Mouse (Mus musculus): Measurements from ENCODE around the gene Bptf. TPM values are rescaled to one million over a fixed set of nuclear protein-coding genes. Genes with fewer than 3 reads are reported as not detected.
A peak's percentile ranks its signal among the peaks of the same experiment; 100 is the strongest.
"Not testable (repeated sequence)": the region's sequence is repeated elsewhere in the genome, so short reads cannot be mapped to it uniquely, and the experiment has no call there.

The Bptf gene
- polyA plus RNA-seq, 1 experiment from 2014 or later, result 22.9 TPM

DNA sequence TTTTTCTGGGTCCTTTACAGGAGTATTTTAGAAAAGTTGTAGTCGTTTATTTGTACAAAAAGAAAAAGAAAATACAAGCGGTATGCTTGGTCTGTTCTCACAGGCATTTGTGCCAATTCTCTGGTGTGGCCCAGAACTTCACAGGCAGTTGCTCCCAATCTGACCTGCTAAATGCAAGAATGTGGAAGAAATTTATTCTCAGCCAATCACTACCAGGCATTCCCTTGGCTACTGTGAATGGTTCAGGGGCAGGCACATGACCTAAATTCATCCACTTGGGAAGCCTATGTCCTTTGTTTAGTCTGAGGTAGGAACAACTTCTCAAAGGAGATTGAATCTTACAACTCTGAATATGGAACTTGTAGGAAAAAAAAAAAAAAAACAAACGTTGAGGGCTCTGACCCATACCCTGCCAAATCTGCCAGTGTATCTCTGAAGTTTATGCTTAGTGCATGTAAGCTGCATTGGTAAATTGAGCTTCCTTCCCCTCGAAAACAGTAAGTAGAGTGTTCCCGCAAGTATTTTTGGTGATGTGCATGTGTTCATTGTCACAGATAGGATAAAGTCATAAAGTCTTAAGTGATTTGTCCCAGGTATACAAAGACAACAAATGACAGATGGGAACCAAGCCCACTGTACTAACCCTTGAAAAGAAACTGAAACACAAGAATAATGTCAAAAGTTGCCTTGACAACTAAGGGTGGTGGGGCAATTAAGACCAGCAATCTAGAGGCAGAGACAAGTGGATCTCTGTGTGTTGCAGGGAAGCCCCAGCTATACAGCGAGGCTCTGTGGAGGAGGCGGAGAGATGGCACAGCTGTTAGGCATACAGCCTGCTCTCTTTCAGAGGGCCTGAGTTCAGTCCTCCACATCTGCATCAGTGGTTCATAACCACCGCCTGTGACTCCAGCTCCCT, 129.9 kb downstream of the Bptf start:
- peak; percentile 33; the same call in 1 of the 2 replicates for ATAC-seq (replicated peaks; ENCODE audit: low FRiP score, low read depth)
- DNase-seq (ENCODE audit: low spot score), result peak; percentile 71
- H3K4me2 ChIP-seq (ENCODE audit: low read length), result no peak overlapping the region
- no peak for TF ChIP-seq CTCF (IDR thresholded peaks at IDR 0.05; ENCODE audit: low read depth)
- WGBS, result 46% methylated on average over 7 of the region's 8 CpGs
- no peaks in the 10 kb centered on the region for H3K9me3 ChIP-seq (replicated peaks; ENCODE audit: low read length)
- 0 out of 2 replicates have a peak, but pooled peaks cover 5% of the 10 kb centered on the region for H3K4me1 ChIP-seq (replicated peaks; ENCODE audit: insufficient read depth, low read length)
- H3K27me3 ChIP-seq (ENCODE audit: insufficient read depth, low read length), result no peaks in the 10 kb centered on the region
- no peak overlapping the region for H3K9ac ChIP-seq (ENCODE audit: low read depth, low read length)
- no peak overlapping the region for H3K4me3 ChIP-seq (replicated peaks; ENCODE audit: low read depth, low read length)
- H3K36me3 ChIP-seq (ENCODE audit: insufficient read depth, low read length), result no peaks in the 10 kb centered on the region
- H3K27ac ChIP-seq, result peak overlapping the region; percentile 47; the same call in 1 of the 2 replicates

DNA sequence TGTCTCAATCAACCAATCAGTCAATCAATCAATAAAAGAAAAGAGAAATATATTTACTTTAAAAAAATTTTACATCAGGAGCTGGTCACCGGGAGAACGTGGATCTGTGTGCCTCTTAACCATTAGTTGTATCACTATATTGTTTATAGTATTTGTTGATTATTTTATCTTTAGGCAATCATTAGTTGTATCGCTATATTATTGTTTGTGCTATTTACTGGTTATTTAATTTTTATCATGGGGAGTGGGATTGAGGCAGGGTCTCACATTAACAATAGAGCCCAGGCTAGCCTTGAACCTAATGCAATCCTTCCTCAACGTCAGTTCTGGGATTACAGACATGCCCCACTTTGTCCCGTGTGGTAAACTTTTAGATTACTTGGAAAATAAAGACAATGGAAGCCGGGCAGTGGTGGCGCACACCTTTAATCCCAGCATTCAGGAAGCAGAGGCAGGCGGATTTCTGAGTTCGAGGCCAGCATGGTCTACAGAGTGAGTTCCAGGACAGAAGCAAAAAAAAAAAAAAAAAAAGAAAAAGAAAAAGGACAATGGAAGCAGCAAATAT, 131.9 kb downstream of the Bptf start:
- no peak overlapping the region for H3K4me3 ChIP-seq (replicated peaks; ENCODE audit: low read depth, low read length)
- 0 out of 2 replicates have a peak, but pooled peaks cover 8% of the 10 kb centered on the region for H3K4me1 ChIP-seq (replicated peaks; ENCODE audit: insufficient read depth, low read length)
- no peaks in the 10 kb centered on the region for H3K9me3 ChIP-seq (replicated peaks; ENCODE audit: low read length)
- no peak for TF ChIP-seq CTCF (IDR thresholded peaks at IDR 0.05; ENCODE audit: low read depth)
- H3K36me3 ChIP-seq (ENCODE audit: insufficient read depth, low read length), result peaks cover 4% of the 10 kb centered on the region; the same call in 1 of the 2 replicates
- DNase-seq (ENCODE audit: low spot score), result no peak
- peak overlapping the region; percentile 55; the same call in 1 of the 2 replicates for H3K9ac ChIP-seq (ENCODE audit: low read depth, low read length)
- WGBS, result 85% methylated on average over 9 of the region's 9 CpGs
- H3K27ac ChIP-seq, result peak overlapping the region; percentile 32; the same call in 1 of the 2 replicates
- ATAC-seq (replicated peaks; ENCODE audit: low FRiP score, low read depth), result no peak
- peak overlapping the region; percentile 39 for H3K4me2 ChIP-seq (ENCODE audit: low read length)
- H3K27me3 ChIP-seq (ENCODE audit: insufficient read depth, low read length), result no peaks in the 10 kb centered on the region

DNA sequence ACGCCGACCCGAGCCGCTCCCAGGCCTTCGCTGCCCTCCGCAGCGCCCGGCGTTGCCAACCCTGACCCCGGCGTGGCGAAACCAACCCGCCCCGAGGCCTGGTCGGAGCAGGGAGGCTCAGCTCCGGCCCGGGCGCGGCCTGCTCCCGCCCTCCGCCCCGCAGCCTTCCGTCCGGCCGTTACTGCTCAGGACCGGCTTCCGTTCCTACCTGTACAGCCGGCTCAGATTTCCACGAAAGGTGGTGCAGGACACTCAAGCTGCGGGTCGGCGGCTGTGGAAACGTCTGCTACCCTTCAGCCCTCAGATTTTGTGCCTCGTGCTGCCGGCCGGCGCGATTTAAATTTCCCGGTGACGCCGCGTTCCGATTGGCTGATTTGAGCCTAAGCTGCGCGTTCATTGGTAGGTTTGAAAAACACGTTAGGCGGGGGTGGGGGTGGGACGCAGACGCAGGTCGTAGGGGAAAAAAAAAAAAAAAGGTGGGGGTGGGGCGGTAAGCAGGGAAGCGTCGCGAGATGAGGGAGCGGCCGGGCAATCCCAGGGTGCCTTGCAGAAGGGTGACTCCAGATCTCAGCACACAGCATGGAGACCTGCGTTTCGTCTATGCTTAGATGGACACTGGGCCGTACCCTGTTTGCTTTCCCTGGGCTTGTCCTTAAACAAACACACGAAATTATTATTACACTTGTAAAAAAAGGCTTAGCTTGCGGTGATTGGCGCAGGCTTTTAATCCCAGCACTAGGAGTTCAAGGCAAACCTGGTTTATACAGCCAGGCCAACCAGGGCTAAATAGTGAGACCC, 132.6 kb downstream of the Bptf start, which contains the start of gene Kpna2:
Kpna2 (minus strand) TSS at position 391 of the 798 bp plus-strand sequence.
- WGBS, result under 1% methylated on average over 62 of the region's 62 CpGs
- H3K27ac ChIP-seq, result peak within 1 kb of the TSS; percentile 87

GRCm38 (mm10) chr11:106998651-106999150, 133.2 kb downstream of the Bptf start:
- Histone ChIP-seq H3K4me1 (replicated peaks; ENCODE audit: insufficient read depth, low read length) (0 out of 2 replicates have a peak, but pooled peaks cover 8% of the 10 kb centered on the region), H3K36me3 (ENCODE audit: insufficient read depth, low read length) (peaks cover 9% of the 10 kb centered on the region), H3K27me3 (ENCODE audit: insufficient read depth, low read length) (no peaks in the 10 kb centered on the region), H3K27ac (peak overlapping the region; percentile 87), H3K9ac (ENCODE audit: low read depth, low read length) (peak overlapping the region; percentile 85), H3K4me2 (ENCODE audit: low read length) (peak overlapping the region; percentile 82), H3K9me3 (replicated peaks; ENCODE audit: low read length) (no peaks in the 10 kb centered on the region), H3K4me3 (replicated peaks; ENCODE audit: low read depth, low read length) (peak overlapping the region; percentile 93)
- TF ChIP-seq CTCF (IDR thresholded peaks at IDR 0.05; ENCODE audit: low read depth), result no peak
- DNase-seq (ENCODE audit: low spot score), result peak; percentile 40
- WGBS, result under 1% methylated on average over 26 of the region's 26 CpGs
- peak; percentile 25; the same call in 1 of the 2 replicates for ATAC-seq (replicated peaks; ENCODE audit: low FRiP score, low read depth)

More for the DNA sequence above, 132.6 kb downstream of the Bptf start, which contains the start of gene Kpna2:
- peak; percentile 91 for ATAC-seq (replicated peaks; ENCODE audit: low FRiP score, low read depth)
- no peaks in the 10 kb centered on the region for H3K27me3 ChIP-seq (ENCODE audit: insufficient read depth, low read length)
- no peaks in the 10 kb centered on the region for H3K9me3 ChIP-seq (replicated peaks; ENCODE audit: low read length)
- H3K9ac ChIP-seq (ENCODE audit: low read depth, low read length), result peak within 1 kb of the TSS; percentile 85
- peak within 1 kb of the TSS; percentile 93 for H3K4me3 ChIP-seq (replicated peaks; ENCODE audit: low read depth, low read length)
- H3K36me3 ChIP-seq (ENCODE audit: insufficient read depth, low read length), result peaks cover 9% of the 10 kb centered on the region
- no peak for TF ChIP-seq CTCF (IDR thresholded peaks at IDR 0.05; ENCODE audit: low read depth)
- peak; percentile 95 for DNase-seq (ENCODE audit: low spot score)
- peak within 1 kb of the TSS; percentile 82 for H3K4me2 ChIP-seq (ENCODE audit: low read length)
- 0 out of 2 replicates have a peak, but pooled peaks cover 8% of the 10 kb centered on the region for H3K4me1 ChIP-seq (replicated peaks; ENCODE audit: insufficient read depth, low read length)

DNA sequence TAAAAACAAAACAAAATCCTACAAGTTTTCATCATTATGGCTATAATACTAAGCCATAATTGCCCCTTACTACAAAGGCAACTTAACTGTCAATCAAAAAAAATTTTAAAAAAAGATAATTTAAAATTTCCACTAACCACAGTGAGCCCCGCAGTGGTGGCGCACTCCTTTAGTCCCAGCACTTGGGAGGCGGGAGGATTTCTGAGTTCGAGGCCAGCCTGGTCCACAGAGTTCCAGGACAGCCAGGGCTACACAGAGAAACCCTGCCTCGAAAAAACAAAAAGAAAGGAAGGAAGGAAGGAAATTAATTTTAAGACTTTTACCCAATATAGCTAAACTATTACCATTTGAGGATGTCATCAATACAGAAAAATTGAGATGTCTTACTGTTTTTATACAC, 134.0 kb downstream of the Bptf start:
- H3K36me3 ChIP-seq (ENCODE audit: insufficient read depth, low read length), result peaks cover 11% of the 10 kb centered on the region
- H3K27me3 ChIP-seq (ENCODE audit: insufficient read depth, low read length), result no peaks in the 10 kb centered on the region
- 0 out of 2 replicates have a peak, but pooled peaks cover 8% of the 10 kb centered on the region for H3K4me1 ChIP-seq (replicated peaks; ENCODE audit: insufficient read depth, low read length)
- ATAC-seq (replicated peaks; ENCODE audit: low FRiP score, low read depth) (no peak), DNase-seq (ENCODE audit: low spot score) (no peak)
- H3K4me3 ChIP-seq (replicated peaks; ENCODE audit: low read depth, low read length), result peak overlapping the region; percentile 93
- no peak overlapping the region for H3K27ac ChIP-seq
- no peak for TF ChIP-seq CTCF (IDR thresholded peaks at IDR 0.05; ENCODE audit: low read depth)
- no peaks in the 10 kb centered on the region for H3K9me3 ChIP-seq (replicated peaks; ENCODE audit: low read length)
- peak overlapping the region; percentile 82 for H3K4me2 ChIP-seq (ENCODE audit: low read length)
- peak overlapping the region; percentile 85; the same call in 1 of the 2 replicates for H3K9ac ChIP-seq (ENCODE audit: low read depth, low read length)
- WGBS, result 17% methylated on average over 5 of the region's 5 CpGs

DNA sequence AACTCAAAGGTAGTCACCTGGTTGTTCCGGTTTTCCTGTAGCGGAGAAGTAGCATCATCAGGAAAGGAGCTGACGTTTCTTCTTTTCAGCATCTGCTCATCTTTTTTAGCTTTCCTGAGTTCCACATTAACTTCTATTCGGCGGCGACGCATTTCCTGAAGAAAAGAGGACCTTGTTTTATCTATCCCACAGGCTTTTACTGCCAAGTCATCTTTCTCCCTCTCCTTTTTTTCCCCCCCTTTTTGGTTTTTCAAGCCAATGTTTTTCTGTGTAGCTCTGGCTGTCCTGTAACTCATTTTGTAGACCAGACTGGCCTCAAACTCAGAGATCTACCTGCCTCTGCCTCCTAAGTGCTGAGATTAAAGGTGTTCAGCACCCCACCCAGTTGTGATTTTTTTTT, 135.4 kb downstream of the Bptf start:
- H3K36me3 ChIP-seq (ENCODE audit: insufficient read depth, low read length), result peaks cover 13% of the 10 kb centered on the region
- H3K27me3 ChIP-seq (ENCODE audit: insufficient read depth, low read length); H3K4me1 ChIP-seq (replicated peaks; ENCODE audit: insufficient read depth, low read length); H3K9me3 ChIP-seq (replicated peaks; ENCODE audit: low read length); ATAC-seq (replicated peaks; ENCODE audit: low FRiP score, low read depth); H3K27ac ChIP-seq; H3K9ac ChIP-seq (ENCODE audit: low read depth, low read length); DNase-seq (ENCODE audit: low spot score); H3K4me3 ChIP-seq (replicated peaks; ENCODE audit: low read depth, low read length); H3K4me2 ChIP-seq (ENCODE audit: low read length): not testable (repeated sequence)
- WGBS, result 90% methylated on average over 7 of the region's 7 CpGs

All from kidney, postnatal 0 days (tissue).